Mouse (Mus musculus): ENCODE data around the gene Yjefn3.

The Yjefn3 gene

GRCm38 (mm10) chr8:69879678-69880077 lies 22.8 kb downstream of the Yjefn3 start:
- DNase-seq (ENCODE audit: low read depth), result no peak

GRCm38 (mm10) chr8:69877992-69878391 lies 24.5 kb downstream of the Yjefn3 start:
- no peak for DNase-seq (ENCODE audit: low read depth)

GRCm38 (mm10) chr8:69877396-69877795 lies 25.1 kb downstream of the Yjefn3 start:
- no peak for DNase-seq (ENCODE audit: low read depth)

- no peak for DNase-seq (ENCODE audit: low read depth)
Measured at GRCm38 (mm10) chr8:69876967-69877366, 25.5 kb downstream of the Yjefn3 start.

GRCm38 (mm10) chr8:69876097-69876496 lies 26.4 kb downstream of the Yjefn3 start:
- DNase-seq (ENCODE audit: low read depth), result no peak

- no peak for DNase-seq (ENCODE audit: low read depth)
Measured at GRCm38 (mm10) chr8:69874654-69875053, 27.9 kb downstream of the Yjefn3 start.

GRCm38 (mm10) chr8:69874155-69874554 lies 28.4 kb downstream of the Yjefn3 start:
- DNase-seq (ENCODE audit: low read depth), result peak; percentile 46

- no peak for DNase-seq (ENCODE audit: low read depth)
Measured at GRCm38 (mm10) chr8:69870907-69871306, 31.6 kb downstream of the Yjefn3 start.

GRCm38 (mm10) chr8:69870003-69870765 lies 32.3 kb downstream of the Yjefn3 start:
- no peak for DNase-seq (ENCODE audit: low read depth)

GRCm38 (mm10) chr8:69867696-69868326 lies 34.7 kb downstream of the Yjefn3 start:
- no peak for DNase-seq (ENCODE audit: low read depth)

GRCm38 (mm10) chr8:69864180-69864579 lies 38.3 kb downstream of the Yjefn3 start:
- no peak for DNase-seq (ENCODE audit: low read depth)

- no peak for DNase-seq (ENCODE audit: low read depth)
Measured at GRCm38 (mm10) chr8:69863387-69864020, 39.0 kb downstream of the Yjefn3 start.

GRCm38 (mm10) chr8:69861251-69861650 lies 41.3 kb downstream of the Yjefn3 start:
- no peak for DNase-seq (ENCODE audit: low read depth)

- DNase-seq (ENCODE audit: low read depth), result no peak
Measured at GRCm38 (mm10) chr8:69860807-69861206, 41.7 kb downstream of the Yjefn3 start.

GRCm38 (mm10) chr8:69853869-69854268 lies 48.6 kb downstream of the Yjefn3 start:
- DNase-seq (ENCODE audit: low read depth), result no peak

GRCm38 (mm10) chr8:69850926-69851506 lies 51.5 kb downstream of the Yjefn3 start:
- DNase-seq (ENCODE audit: low read depth), result no peak

GRCm38 (mm10) chr8:69849899-69850298 lies 52.6 kb downstream of the Yjefn3 start:
- no peak for DNase-seq (ENCODE audit: low read depth)

GRCm38 (mm10) chr8:69848951-69849350 lies 53.6 kb downstream of the Yjefn3 start:
- no peak for DNase-seq (ENCODE audit: low read depth)

- DNase-seq (ENCODE audit: low read depth), result no peak
Measured at GRCm38 (mm10) chr8:69847167-69848065, 55.1 kb downstream of the Yjefn3 start.

Measured in c-Kit-positive CD71-positive TER-119-negative erythroid progenitor cells, embryonic 14.5 days (primary cell).